9 mouse cellular contexts compared by ENCODE assay signal in the genomic region with DNA sequence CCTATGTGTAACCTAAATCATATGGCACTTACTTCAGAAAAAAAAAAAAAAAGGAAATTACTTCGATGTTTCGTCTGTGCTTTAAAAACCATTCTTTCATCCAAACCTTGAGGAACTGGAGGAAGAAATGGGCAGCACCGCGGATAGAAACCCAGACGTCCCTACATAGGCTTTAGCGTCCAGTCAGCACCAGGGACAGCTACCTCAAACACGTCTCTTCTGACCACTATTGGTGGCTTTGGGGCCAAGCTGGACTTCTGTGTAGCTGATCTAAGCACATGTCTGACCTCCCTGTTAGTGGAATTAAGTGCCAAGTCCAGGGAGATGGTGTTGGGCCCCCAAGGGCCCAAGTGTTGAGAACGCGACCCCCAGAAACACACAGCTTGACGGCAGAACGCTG. TPM values are rescaled to one million over a fixed set of nuclear protein-coding genes. Genes with fewer than 3 reads are reported as not detected.
DNase-seq lines count a peak whose midpoint lies in the region; ATAC-seq lines count a peak whose summit lies in the region.
"Had no signal": no experiment of that assay in that cellular context is flagged by ENCODE, and none has a peak within 500 bp of the region (broad histone marks: within the 10 kb centered on the region; RNA-seq: fewer than 3 reads in every experiment).

TSS of gene Fbll1 (minus strand) at position 11 of the 400 bp plus-strand sequence.

- peaks cover 58% of the 10 kb centered on the region for H3K27me3 ChIP-seq in heart, embryonic 12.5 days (replicated peaks)

- peak within 1 kb of the TSS; percentile 44 for H3K4me3 ChIP-seq in heart, embryonic 12.5 days

- no peak for ATAC-seq in heart, embryonic 12.5 days (ENCODE audit: insufficient number of reproducible peaks, low FRiP score)

- DNase-seq in heart, adult 9 months (ENCODE audit: low spot score in 2 of 2): no peak
- peak; percentile 78 for DNase-seq in ZHBTc4 (ENCODE audit: low read depth, low spot score)
- peak; percentile 67 for DNase-seq in embryo, embryonic 11.5 days (ENCODE audit: low read depth, low spot score)
- DNase-seq in heart, postnatal 4 days: peak; percentile 71
- DNase-seq in layer of hippocampus, postnatal 25 days (ENCODE audit: extremely low spot score in 1 of 2, low spot score in 1 of 2): peak in 1 of 2 experiments; percentile 33
- DNase-seq in mesoderm, embryonic 11.5 days (ENCODE audit: low read depth, low spot score): peak; percentile 88
- DNase-seq in testis, postnatal 10 days (ENCODE audit: low spot score): peak; percentile 83

- H3K4me1 ChIP-seq in heart, embryonic 12.5 days (replicated peaks): peaks cover 10% of the 10 kb centered on the region

- H3K9me3 ChIP-seq in heart, embryonic 12.5 days (replicated peaks): no peaks in the 10 kb centered on the region

- no peaks in the 10 kb centered on the region for H3K36me3 ChIP-seq in heart, embryonic 12.5 days

- 18% methylated on average over 11 of the region's 11 CpGs for WGBS in heart, embryonic 12.5 days

- peak within 1 kb of the TSS; percentile 73 for H3K4me2 ChIP-seq in heart, embryonic 12.5 days

- no peak within 1 kb of the TSS for H3K9ac ChIP-seq in heart, embryonic 12.5 days

- no peak within 1 kb of the TSS for H3K27ac ChIP-seq in heart, embryonic 12.5 days (ENCODE audit: poor library complexity, severe bottlenecking)

RNA-seq across cellular contexts. Expression of gene Fbll1, which starts in this region (rescaled TPM):
- polyA plus RNA-seq in heart, embryonic 12.5 days (2016; fragmentation: Nextera tagmentation; extraction: Ambion mirVana): not detected in 2 replicates
- total RNA-seq in heart, postnatal 4 days (2021): not detected
- total RNA-seq in layer of hippocampus, postnatal 25 days (2021): 10 to 100 TPM; 50.7 to 53.7 TPM
- total RNA-seq: neutrophil, adult 5-6 weeks had no signal

Comparison
In these comparisons a context has a peak if more than half of its experiments do, and no peak if none do; other contexts are left out.
1. RNA of gene Fbll1 (total RNA-seq): 50.7 to 53.7 TPM in layer of hippocampus, postnatal 25 days; not detected in heart, postnatal 4 days; every median in the first group is over 10 times any median in the second.
2. Peak in DNase-seq in heart, postnatal 4 days; RNA of the gene not detected or under 1 TPM.
3. DNase-seq: peak in ZHBTc4 (single experiment), embryo, embryonic 11.5 days (single experiment), mesoderm, embryonic 11.5 days (single experiment) and testis, postnatal 10 days (single experiment); none in heart, adult 9 months (0 of 2).